11 mouse cellular contexts compared by ENCODE assay signal in genomic region chr8:61275463-61276356, GRCm38 (mm10). TPM values are rescaled to one million over a fixed set of nuclear protein-coding genes. Genes with fewer than 3 reads are reported as not detected.
A peak's percentile ranks its signal among the peaks of the same experiment; 100 is the strongest.
DNase-seq lines count a peak whose midpoint lies in the region; ATAC-seq and TF ChIP-seq lines count a peak whose summit lies in the region.
"Had no signal": no experiment of that assay in that cellular context is flagged by ENCODE, and none has a peak within 500 bp of the region (broad histone marks: within the 10 kb centered on the region; RNA-seq: fewer than 3 reads in every experiment).

No protein-coding gene starts in this region.

- WGBS in heart, embryonic 15.5 days, result 53% methylated on average over 11 of the region's 11 CpGs

- TF ChIP-seq POLR2A in embryonic fibroblast, embryonic 13.5 days (IDR thresholded peaks at IDR 0.05; ENCODE audit: low read depth, low read length), result no peak

- no peak for ATAC-seq in heart, embryonic 15.5 days (replicated peaks; ENCODE audit: insufficient number of reproducible peaks, insufficient read depth, low FRiP score, low read depth)

- peak overlapping the region; percentile 43 for H3K27ac ChIP-seq in heart, embryonic 15.5 days
- peak overlapping the region; percentile 98 for H3K27ac ChIP-seq in embryonic fibroblast, embryonic 13.5 days (ENCODE audit: insufficient read depth, low read length)
- H3K27ac ChIP-seq: left cerebral cortex, adult 2 months had no signal

- TF ChIP-seq CTCF in embryonic fibroblast, embryonic 13.5 days (IDR thresholded peaks at IDR 0.05; ENCODE audit: borderline replicate concordance, insufficient read depth, low read length), result no peak

- H3K36me3 ChIP-seq in heart, embryonic 15.5 days, result no peaks in the 10 kb centered on the region
- H3K36me3 ChIP-seq: G1E had no signal

- H3K27me3 ChIP-seq in heart, embryonic 15.5 days, result no peaks in the 10 kb centered on the region

- H3K4me2 ChIP-seq in heart, embryonic 15.5 days, result no peak overlapping the region
- H3K4me2 ChIP-seq: midbrain, embryonic 11.5 days had no signal

- H3K4me3 ChIP-seq in heart, embryonic 15.5 days, result no peak overlapping the region
- no peak overlapping the region for H3K4me3 ChIP-seq in embryonic fibroblast, embryonic 13.5 days (ENCODE audit: insufficient read depth, low read length)
- H3K4me3 ChIP-seq: left cerebral cortex, adult 2 months had no signal

- DNase-seq in heart, postnatal 4 days, result no peak
- DNase-seq in 416B (ENCODE audit: low read depth), result peak; percentile 25
- DNase-seq in kidney, postnatal 36 days, result peak; percentile 64 to 81
- DNase-seq in urinary bladder, postnatal 36 days (ENCODE audit: low spot score in 2 of 2), result no peak
- DNase-seq in spleen, postnatal 10 days (ENCODE audit: low spot score in 2 of 2), result no peak
- DNase-seq in urinary bladder, postnatal 4 days (ENCODE audit: low spot score in 2 of 2), result no peak

- H3K9me3 ChIP-seq in heart, embryonic 15.5 days (replicated peaks), result no peaks in the 10 kb centered on the region
- H3K9me3 ChIP-seq: G1E had no signal

- peaks cover 35% of the 10 kb centered on the region for H3K4me1 ChIP-seq in heart, embryonic 15.5 days (replicated peaks)
- H3K4me1 ChIP-seq in embryonic fibroblast, embryonic 13.5 days (ENCODE audit: control insufficient read depth, insufficient read depth, low read length), result peaks cover 24% of the 10 kb centered on the region

- H3K9ac ChIP-seq in heart, embryonic 15.5 days, result no peak overlapping the region

RNA-seq across cellular contexts. Expression of gene Sh3rf1, which starts 52.0 kb away (rescaled TPM):
- polyA plus RNA-seq in heart, embryonic 15.5 days (2015; fragmentation: Nextera tagmentation; extraction: Ambion mirVana), result 4.8 and 6.5 TPM in 2 replicates
- 10 to 100 TPM; 10.1 to 11.3 TPM for total RNA-seq in heart, postnatal 4 days (2021)
- 10.9 and 20.5 TPM in 2 replicates for polyA plus RNA-seq in embryonic fibroblast, embryonic 13.5 days (2011; ENCODE audit: insufficient read length, low read depth, missing spikeins)

Comparison
In these comparisons a context has a peak if more than half of its experiments do, and no peak if none do; other contexts are left out.
1. DNase-seq: peak in 416B (single experiment) and kidney, postnatal 36 days (2 of 2); none in heart, postnatal 4 days (single experiment), urinary bladder, postnatal 36 days (0 of 2), spleen, postnatal 10 days (0 of 2) and urinary bladder, postnatal 4 days (0 of 2).